Mouse (Mus musculus) liver, embryonic 14.5 days (tissue): ENCODE measurements at regions not wholly inside any gene's neighbourhood (a gene's known extent, or its start where the extent isn't known, plus 50 kb on each side); places are given as distances from the start of the nearest gene placed in this dataset.

Experiments used
- ATAC-seq: fragments of 200-750 bp; cut with Nextera tagmentation; 2 replicates; pipeline ENCODE4 v1.8.0; 2017; ENCODE audit warnings: moderate number of reproducible peaks, mild to moderate bottlenecking, moderate library complexity; ENCODE audit not compliant: insufficient read depth
- DNase-seq, 3 experiments: peaks; one replicate each; pipeline ENCODE4 v3.0.0-alpha.2; 2012 to 2013; ENCODE audit warnings: low read depth in 3 of 3, low spot score in 3 of 3
- H3K27ac ChIP-seq: fragments of 300-500 bp; sonication (generic); 2 replicates; pipeline ENCODE4 v1.5.1; 2014; ENCODE audit warnings: moderate library complexity, mild to moderate bottlenecking, control low read depth, inconsistent platforms
- H3K27me3 ChIP-seq: fragments of 300-500 bp; sonication (generic); 2 replicates; pipeline ENCODE4 v1.6.1; 2014; ENCODE audit warnings: mild to moderate bottlenecking, low read length, moderate library complexity; ENCODE audit not compliant: control insufficient read depth, insufficient read depth
- H3K36me3 ChIP-seq: fragments of 300-500 bp; sonication (generic); replicated peaks from 2 replicates; pipeline ENCODE4 v1.6.1; 2014; ENCODE audit warnings: low read depth; ENCODE audit not compliant: control insufficient read depth, insufficient read depth
- H3K4me1 ChIP-seq, 2 experiments: fragments of 200-500 bp in 1 of 2; fragments of 300-500 bp in 1 of 2; sonication (generic) in 1 of 2; replicated peaks; 2 replicates each; pipeline ENCODE4 v1.6.1; 2012 to 2014; ENCODE audit warnings: antibody characterized with exemption in 1 of 2, inconsistent platforms in 1 of 2, low read length in 1 of 2; ENCODE audit not compliant: control insufficient read depth in 2 of 2, insufficient read depth in 2 of 2
- H3K4me2 ChIP-seq: fragments of 300-500 bp; sonication (generic); 2 replicates; pipeline ENCODE4 v1.6.1; 2014; ENCODE audit warnings: low read depth, mild to moderate bottlenecking, control low read depth, moderate library complexity
- H3K4me3 ChIP-seq, 2 experiments: fragments of 200-500 bp in 1 of 2; fragments of 300-500 bp in 1 of 2; sonication (generic) in 1 of 2; 2 replicates each; pipeline ENCODE4 v1.5.1; 2012 to 2014; ENCODE audit warnings: low read depth in 2 of 2, low read length in 2 of 2, mild to moderate bottlenecking in 2 of 2, control low read depth in 1 of 2, inconsistent platforms in 1 of 2, moderate library complexity in 1 of 2; ENCODE audit not compliant: insufficient read depth in 1 of 2
- H3K9ac ChIP-seq: fragments of 300-500 bp; sonication (generic); replicated peaks from 2 replicates; pipeline ENCODE4 v1.6.1; 2014; ENCODE audit warnings: mild to moderate bottlenecking, control low read depth, moderate library complexity
- H3K9me3 ChIP-seq: fragments of 300-500 bp; sonication (generic); 2 replicates; pipeline ENCODE4 v1.6.1; 2016; ENCODE audit warnings: low read length, mixed read lengths; ENCODE audit not compliant: control insufficient read depth
- CTCF ChIP-seq: IDR thresholded peaks from 2 replicates; pipeline ENCODE4 v1.5.1; 2016; ENCODE audit warnings: antibody characterized with exemption, low read depth, control low read depth
- EP300 ChIP-seq: IDR thresholded peaks from 2 replicates; pipeline ENCODE4 v1.6.1; 2016; ENCODE audit warnings: antibody characterized with exemption, low read depth
- WGBS: fragments of 180-500 bp; shearing (Covaris S2); extraction: QIAGEN DNeasy Blood & Tissue Kit; methylation state at CpG from one replicate; pipeline ENCODE4 v1.1.7; 2014; ENCODE audit not compliant: insufficient replicate concordance; 5-methylcytosine and 5-hydroxymethylcytosine counted together

DNA sequence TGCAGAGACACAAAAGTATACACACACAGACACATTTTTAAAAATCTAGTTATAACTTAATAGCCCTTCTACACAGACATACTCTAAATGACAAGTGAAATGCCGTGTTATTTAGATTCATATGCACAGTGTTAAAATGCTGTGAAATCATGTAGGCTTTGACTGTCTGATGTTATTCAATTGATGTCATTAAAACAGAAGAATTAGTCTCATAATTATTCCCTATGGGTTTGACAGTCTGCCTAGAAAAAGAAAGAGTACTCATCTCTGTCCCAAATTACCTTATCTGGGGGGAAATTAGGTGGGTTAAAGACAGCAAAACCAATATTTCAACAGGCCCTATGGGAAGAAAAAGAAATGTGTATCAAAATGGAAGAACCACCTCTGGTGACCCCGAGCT is 339.0 kb downstream of the Gm11361 start:
- Histone ChIP-seq H3K27ac (no peak overlapping the region), H3K4me1 (peaks cover 0 to 2% of the 10 kb centered on the region in 2 experiments; a peak in 2 of 4 replicates), H3K4me2 (no peak overlapping the region), H3K9me3 (no peaks in the 10 kb centered on the region; the same call in 1 of the 2 replicates), H3K36me3 (no peaks in the 10 kb centered on the region), H3K9ac (no peak overlapping the region), H3K27me3 (no peaks in the 10 kb centered on the region), H3K4me3 (no peak overlapping the region)
- no peak for DNase-seq
- no peak for ATAC-seq
- WGBS, result 57% methylated on average over 2 of the region's 2 CpGs
- no peak for TF ChIP-seq EP300
- TF ChIP-seq CTCF, result no peak

GRCm38 (mm10) chr13:28592176-28592575 is 334.8 kb downstream of the Gm11361 start:
- no peaks in the 10 kb centered on the region for H3K4me1 ChIP-seq
- WGBS, result 56% methylated on average over 1 of the region's 1 CpGs
- no peaks in the 10 kb centered on the region for H3K36me3 ChIP-seq
- TF ChIP-seq EP300, result no peak
- TF ChIP-seq CTCF, result no peak
- H3K9ac ChIP-seq, result no peak overlapping the region
- no peak overlapping the region for H3K4me2 ChIP-seq
- no peak for ATAC-seq
- no peak overlapping the region for H3K27ac ChIP-seq
- H3K4me3 ChIP-seq, result no peak overlapping the region
- no peaks in the 10 kb centered on the region; the same call in 1 of the 2 replicates for H3K9me3 ChIP-seq
- no peaks in the 10 kb centered on the region for H3K27me3 ChIP-seq
- no peak for DNase-seq

DNA sequence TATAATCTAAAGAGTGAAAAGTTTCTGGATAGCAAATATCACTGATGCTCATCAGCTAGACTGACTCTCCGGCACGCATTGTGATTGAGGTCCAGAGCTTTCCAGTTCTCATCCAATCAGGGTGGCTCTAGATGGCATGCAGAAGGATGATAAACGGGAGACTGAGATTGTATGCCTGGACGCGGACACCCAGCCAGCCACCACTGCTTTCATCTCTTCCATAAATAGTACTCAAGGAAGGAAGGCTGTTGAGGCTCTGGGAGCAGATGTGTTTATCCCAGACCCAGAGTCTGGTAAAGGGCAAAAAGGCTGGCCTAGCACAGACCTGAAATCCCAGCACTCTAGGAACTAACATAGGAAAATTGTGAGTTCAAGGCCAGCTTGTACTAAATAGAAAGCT is 330.6 kb downstream of the Gm11361 start:
- no peak overlapping the region for H3K4me3 ChIP-seq
- no peaks in the 10 kb centered on the region for H3K4me1 ChIP-seq
- DNase-seq (no peak), ATAC-seq (no peak)
- no peak overlapping the region for H3K4me2 ChIP-seq
- WGBS, result 46% methylated on average over 5 of the region's 5 CpGs
- H3K27me3 ChIP-seq, result no peaks in the 10 kb centered on the region
- TF ChIP-seq EP300, result no peak
- no peak for TF ChIP-seq CTCF
- no peak overlapping the region for H3K9ac ChIP-seq
- H3K9me3 ChIP-seq, result no peaks in the 10 kb centered on the region
- H3K36me3 ChIP-seq, result no peaks in the 10 kb centered on the region
- no peak overlapping the region for H3K27ac ChIP-seq

GRCm38 (mm10) chr13:28586693-28587092 is 329.4 kb downstream of the Gm11361 start:
- no peak overlapping the region for H3K9ac ChIP-seq
- WGBS, result 81% methylated on average over 7 of the region's 7 CpGs
- no peak overlapping the region for H3K4me2 ChIP-seq
- TF ChIP-seq EP300 (no peak), CTCF (no peak)
- ATAC-seq, result no peak
- H3K27ac ChIP-seq, result no peak overlapping the region
- no peaks in the 10 kb centered on the region for H3K36me3 ChIP-seq
- H3K9me3 ChIP-seq, result no peaks in the 10 kb centered on the region
- H3K4me1 ChIP-seq, result no peaks in the 10 kb centered on the region
- no peak overlapping the region for H3K4me3 ChIP-seq
- no peak for DNase-seq
- H3K27me3 ChIP-seq, result no peaks in the 10 kb centered on the region

DNA sequence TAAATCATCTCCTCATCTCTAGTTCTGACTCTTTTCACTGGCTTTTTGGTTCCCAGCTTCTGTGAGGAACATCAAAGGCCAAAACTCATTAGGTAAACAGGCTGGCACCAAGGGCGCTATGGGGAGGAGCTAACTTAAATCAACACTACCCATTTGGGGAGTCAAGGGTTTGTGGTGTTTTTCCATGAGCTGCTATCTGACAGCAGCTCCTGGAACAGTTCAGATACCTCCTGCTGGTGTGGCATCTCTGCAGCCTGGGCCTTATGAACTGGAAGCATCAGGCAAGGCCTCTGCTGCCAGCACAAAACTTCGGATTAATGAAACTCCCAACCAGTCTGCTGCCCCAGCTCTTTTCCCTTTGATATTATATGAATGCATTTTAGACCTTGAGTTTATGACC is 328.8 kb downstream of the Gm11361 start:
- Histone ChIP-seq H3K27me3 (no peaks in the 10 kb centered on the region), H3K4me2 (no peak overlapping the region), H3K9ac (no peak overlapping the region), H3K36me3 (no peaks in the 10 kb centered on the region), H3K27ac (no peak overlapping the region), H3K4me1 (no peaks in the 10 kb centered on the region), H3K9me3 (no peaks in the 10 kb centered on the region), H3K4me3 (no peak overlapping the region)
- no peak for ATAC-seq
- DNase-seq, result no peak
- WGBS, result 72% methylated on average over 2 of the region's 2 CpGs
- TF ChIP-seq EP300 (no peak), CTCF (no peak)
